Mouse (Mus musculus) limb, embryonic 15.5 days (tissue): ENCODE data around the gene Akap2. TPM values are rescaled to one million over a fixed set of nuclear protein-coding genes. Genes with fewer than 3 reads are reported as not detected.

ENCODE experiments used
- ATAC-seq: fragments of 200-750 bp; cut with Nextera tagmentation; 2 replicates; pipeline ENCODE4 v1.8.0; 2017; ENCODE audit warnings: low read depth, moderate TSS enrichment; ENCODE audit not compliant: insufficient number of reproducible peaks, low FRiP score, low TSS enrichment
- H3K27ac ChIP-seq: fragments of 300-500 bp; sonication (generic); 2 replicates; pipeline ENCODE4 v1.5.1; 2015; ENCODE audit warnings: moderate library complexity, mild to moderate bottlenecking, inconsistent platforms
- H3K27me3 ChIP-seq: fragments of 300-500 bp; sonication (generic); 2 replicates; pipeline ENCODE4 v1.6.1; 2015; ENCODE audit warnings: inconsistent platforms
- H3K36me3 ChIP-seq: fragments of 300-500 bp; sonication (generic); 2 replicates; pipeline ENCODE4 v1.6.1; 2015; ENCODE audit warnings: inconsistent platforms
- H3K4me1 ChIP-seq: fragments of 300-500 bp; sonication (generic); 2 replicates; pipeline ENCODE4 v1.6.1; 2015; ENCODE audit warnings: inconsistent platforms
- H3K4me2 ChIP-seq: fragments of 300-500 bp; sonication (generic); 2 replicates; pipeline ENCODE4 v1.6.1; 2015; ENCODE audit warnings: mild to moderate bottlenecking, inconsistent platforms
- H3K4me3 ChIP-seq: fragments of 300-500 bp; sonication (generic); 2 replicates; pipeline ENCODE4 v1.5.1; 2015; ENCODE audit warnings: mild to moderate bottlenecking, inconsistent platforms
- H3K9ac ChIP-seq: fragments of 300-500 bp; sonication (generic); 2 replicates; pipeline ENCODE4 v1.6.1; 2015; ENCODE audit warnings: inconsistent platforms
- H3K9me3 ChIP-seq: fragments of 300-500 bp; sonication (generic); 2 replicates; pipeline ENCODE4 v1.6.1; 2016; ENCODE audit warnings: inconsistent platforms
- WGBS: fragments of 180-500 bp; shearing (Covaris S2); methylation state at CpG from one replicate; pipeline ENCODE4 v1.1.7; 2015; 5-methylcytosine and 5-hydroxymethylcytosine counted together
- polyA plus RNA-seq: library from polyadenylated mRNA; unstranded; fragments of >200 nt; fragmentation: Nextera tagmentation; extraction: Ambion mirVana; gene quantifications from 2 replicates; pipeline ENCODE4 v1.2.1, GENCODE M21; 2015

The Akap2 gene
- polyA plus RNA-seq, 1 experiment from 2014 or later = 25.2 TPM

DNA sequence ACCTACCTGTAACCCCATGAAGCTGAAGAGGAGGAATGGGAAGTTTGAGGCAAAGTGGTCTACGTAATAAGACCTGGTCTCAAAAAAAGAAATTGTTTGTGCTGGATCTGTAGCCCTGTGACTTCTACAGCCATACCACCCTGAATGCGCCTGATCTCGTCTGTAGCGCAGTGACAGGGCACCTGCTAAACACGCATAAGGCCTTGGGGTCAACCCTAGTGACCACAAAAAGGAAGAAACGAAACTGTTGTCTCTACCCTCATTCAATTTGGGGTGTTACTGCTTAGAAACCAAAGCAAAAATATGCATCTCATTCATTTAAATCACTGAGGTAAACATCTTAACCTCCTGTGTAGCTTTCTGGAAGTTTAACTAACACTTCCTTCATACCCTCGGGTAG is 12.9 kb upstream of the Akap2 start:
- Histone ChIP-seq H3K4me2 (no peak overlapping the region), H3K27ac (no peak overlapping the region), H3K27me3 (no peaks in the 10 kb centered on the region), H3K4me1 (peaks cover 6% of the 10 kb centered on the region; the same call in 1 of the 2 replicates), H3K36me3 (peaks cover 4% of the 10 kb centered on the region), H3K9me3 (no peaks in the 10 kb centered on the region), H3K9ac (no peak overlapping the region), H3K4me3 (no peak overlapping the region)
- no peak for ATAC-seq
- 93% methylated on average over 7 of the region's 7 CpGs for WGBS

DNA sequence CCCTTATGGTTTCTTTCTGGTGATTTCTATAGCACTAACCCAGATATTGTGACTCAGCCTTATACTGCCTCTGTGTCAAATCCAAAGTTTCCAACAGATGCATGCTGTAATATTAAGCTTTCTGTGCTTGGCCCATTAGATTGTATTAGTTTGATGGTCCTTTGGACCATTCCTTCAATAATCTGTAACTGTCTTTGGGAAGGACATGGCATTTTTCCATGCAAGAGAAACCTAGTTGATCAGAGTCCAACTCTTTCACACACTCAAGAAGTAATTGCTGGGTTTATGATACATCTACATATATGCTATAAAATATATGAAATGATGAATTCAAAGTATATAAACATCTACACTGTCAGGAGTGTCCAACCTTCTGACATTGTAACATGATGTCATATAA is 1.6 kb upstream of the Akap2 start:
- peaks cover 15% of the 10 kb centered on the region for H3K4me1 ChIP-seq
- ATAC-seq = no peak
- H3K27me3 ChIP-seq = no peaks in the 10 kb centered on the region
- H3K9me3 ChIP-seq = no peaks in the 10 kb centered on the region
- no peak overlapping the region for H3K9ac ChIP-seq
- H3K27ac ChIP-seq = no peak overlapping the region
- no peak overlapping the region for H3K4me2 ChIP-seq
- 0 out of 2 replicates have a peak, but pooled peaks cover 2% of the 10 kb centered on the region for H3K36me3 ChIP-seq
- H3K4me3 ChIP-seq = no peak overlapping the region

DNA sequence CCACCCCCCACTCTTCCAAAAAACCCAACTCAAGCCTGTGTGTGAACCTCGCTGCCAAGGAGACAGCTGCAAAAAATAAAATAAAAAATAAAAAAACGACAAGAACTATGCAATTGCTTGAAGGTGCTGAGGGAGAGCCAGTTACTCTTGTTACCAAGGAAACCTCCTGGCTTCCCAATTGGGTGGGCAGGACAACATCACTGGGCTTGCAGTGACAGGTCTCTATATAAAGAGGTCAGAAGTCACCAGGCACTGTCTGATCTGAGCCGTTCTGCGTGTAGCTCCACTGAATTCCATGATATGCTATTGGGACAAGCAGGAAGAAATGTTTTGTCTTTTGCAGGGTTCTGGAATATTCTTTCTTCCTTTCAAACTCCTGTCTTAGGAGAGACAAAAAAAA is 722 bp upstream of the Akap2 start:
- Histone ChIP-seq H3K9ac (no peak overlapping the region), H3K4me2 (no peak overlapping the region), H3K36me3 (no peaks in the 10 kb centered on the region), H3K9me3 (no peaks in the 10 kb centered on the region), H3K27ac (no peak overlapping the region), H3K27me3 (no peaks in the 10 kb centered on the region), H3K4me3 (no peak overlapping the region), H3K4me1 (peaks cover 18% of the 10 kb centered on the region)
- 27% methylated on average over 4 of the region's 4 CpGs for WGBS
- ATAC-seq = no peak

DNA sequence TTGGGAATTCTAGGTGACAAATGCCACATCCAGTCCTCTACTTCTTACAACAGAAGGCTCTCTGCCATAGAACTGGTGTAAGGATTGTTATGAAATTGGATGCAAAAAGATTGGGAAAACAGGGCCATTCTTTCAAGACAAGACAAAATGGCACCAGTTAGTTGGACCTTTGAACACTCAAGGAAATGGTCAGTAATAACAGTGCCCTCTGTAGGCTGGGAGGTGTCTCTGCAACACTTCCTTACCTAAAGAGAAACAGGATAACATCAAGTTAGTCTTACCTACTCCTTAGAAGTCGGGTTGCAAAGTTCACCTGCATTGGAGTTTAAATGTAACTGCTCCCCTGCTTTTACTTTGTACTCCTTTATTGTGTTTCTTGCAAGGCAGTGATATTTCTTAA is 1.9 kb downstream of the Akap2 start:
- ATAC-seq = no peak
- no peak overlapping the region for H3K27ac ChIP-seq
- H3K4me2 ChIP-seq = no peak overlapping the region
- H3K4me3 ChIP-seq = no peak overlapping the region
- H3K9ac ChIP-seq = no peak overlapping the region
- H3K4me1 ChIP-seq = peaks cover 14% of the 10 kb centered on the region
- no peaks in the 10 kb centered on the region for H3K27me3 ChIP-seq
- H3K9me3 ChIP-seq = no peaks in the 10 kb centered on the region
- H3K36me3 ChIP-seq = no peaks in the 10 kb centered on the region
- WGBS = 87% methylated on average over 1 of the region's 1 CpGs

DNA sequence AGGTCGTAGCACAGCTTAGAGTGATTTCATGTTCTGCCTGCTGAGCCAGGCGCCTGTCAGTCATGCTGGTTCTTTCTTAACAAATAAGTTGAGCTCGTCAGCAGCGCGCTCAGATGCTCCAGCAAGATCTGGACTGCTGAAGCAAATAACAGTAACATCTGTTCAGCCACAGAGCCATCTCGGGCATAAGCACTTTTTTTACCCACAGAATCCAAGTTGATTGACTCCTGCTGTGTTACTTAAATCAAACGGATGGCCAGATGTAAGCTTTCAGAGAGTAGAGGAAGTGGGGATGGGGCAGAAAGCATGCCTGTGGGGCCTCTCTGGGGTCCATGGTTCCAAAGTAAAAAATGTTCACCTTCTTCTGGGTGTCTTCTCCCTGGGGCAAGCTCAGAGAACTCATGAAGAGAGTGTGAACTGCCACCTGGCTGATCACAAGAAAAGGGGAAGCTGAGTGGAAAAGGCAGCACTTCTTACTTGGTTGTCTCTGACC is 3.5 kb downstream of the Akap2 start:
- H3K4me2 ChIP-seq = no peak overlapping the region
- 0 out of 2 replicates have a peak overlapping the region, but pooled peaks have one; percentile 43 for H3K27ac ChIP-seq
- no peaks in the 10 kb centered on the region for H3K36me3 ChIP-seq
- no peaks in the 10 kb centered on the region for H3K9me3 ChIP-seq
- no peaks in the 10 kb centered on the region for H3K27me3 ChIP-seq
- peaks cover 10% of the 10 kb centered on the region for H3K4me1 ChIP-seq
- H3K4me3 ChIP-seq = no peak overlapping the region
- ATAC-seq = no peak
- WGBS = 18% methylated on average over 7 of the region's 7 CpGs
- no peak overlapping the region for H3K9ac ChIP-seq

DNA sequence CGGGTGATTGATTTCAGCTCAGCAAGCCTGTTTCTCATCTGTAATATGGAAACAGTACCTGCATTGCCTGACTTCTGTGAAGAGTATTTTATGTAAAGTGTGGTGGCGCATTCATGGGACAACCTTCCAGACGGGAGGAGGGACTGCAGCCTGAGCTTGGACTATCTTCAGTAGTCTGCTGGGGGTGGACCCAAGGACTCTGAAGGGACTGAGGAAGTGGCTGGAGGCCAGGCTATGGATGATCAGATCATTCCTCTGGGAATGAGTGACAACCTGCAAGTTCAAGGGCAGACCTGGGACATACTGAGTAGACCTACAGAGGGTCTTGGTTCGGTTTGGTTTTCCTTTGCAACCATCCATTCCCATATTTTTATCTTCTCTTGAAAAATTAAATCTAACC is 4.8 kb downstream of the Akap2 start:
- Histone ChIP-seq H3K4me3 (no peak overlapping the region), H3K4me2 (no peak overlapping the region), H3K27me3 (no peaks in the 10 kb centered on the region), H3K27ac (no peak overlapping the region), H3K36me3 (no peaks in the 10 kb centered on the region), H3K4me1 (peaks cover 7% of the 10 kb centered on the region), H3K9me3 (no peaks in the 10 kb centered on the region), H3K9ac (no peak overlapping the region)
- 75% methylated on average over 4 of the region's 4 CpGs for WGBS
- ATAC-seq = no peak

DNA sequence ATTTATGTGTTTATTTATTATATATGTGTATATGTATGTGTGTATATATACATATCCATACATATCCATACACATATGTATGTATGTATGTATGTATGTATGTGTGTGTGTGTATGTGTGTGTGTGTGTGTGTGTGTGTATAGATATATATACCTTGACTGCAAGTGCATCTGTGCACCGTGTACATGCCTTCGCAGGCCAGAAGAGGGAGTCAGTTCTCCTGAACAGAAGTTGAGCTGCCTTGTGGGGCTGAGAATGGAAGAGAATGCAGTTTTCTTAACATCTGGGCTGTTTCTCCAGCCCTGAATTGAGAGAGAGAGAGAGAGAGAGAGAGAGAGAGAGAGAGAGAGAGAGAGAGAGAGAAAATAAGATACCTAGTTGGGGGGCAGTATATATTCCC is 6.2 kb downstream of the Akap2 start:
- Histone ChIP-seq H3K4me1 (peaks cover 7% of the 10 kb centered on the region), H3K27ac (no peak overlapping the region), H3K9me3 (no peaks in the 10 kb centered on the region), H3K4me2 (no peak overlapping the region), H3K36me3 (no peaks in the 10 kb centered on the region), H3K4me3 (no peak overlapping the region), H3K27me3 (no peaks in the 10 kb centered on the region), H3K9ac (no peak overlapping the region)
- no peak for ATAC-seq
- WGBS = 68% methylated on average over 2 of the region's 2 CpGs

DNA sequence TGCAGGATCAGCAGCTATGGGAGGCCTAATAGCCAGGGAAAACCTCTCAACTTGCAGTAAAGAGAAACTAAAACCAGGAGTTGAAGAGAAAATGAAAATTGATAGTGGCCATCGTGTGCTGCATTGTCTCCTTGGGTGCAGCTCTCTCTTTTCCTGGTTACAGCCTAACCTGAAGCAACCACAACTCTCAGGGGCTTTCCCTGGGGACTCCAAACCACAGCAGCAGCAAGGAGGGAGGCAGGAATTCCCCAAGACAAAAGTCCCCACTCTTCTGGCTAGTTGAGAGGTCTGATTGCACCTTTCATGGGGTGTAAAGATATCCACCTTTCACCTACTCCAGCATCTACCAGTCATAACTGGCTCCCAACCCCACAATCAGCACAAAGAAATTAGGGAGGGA is 8.1 kb downstream of the Akap2 start:
- Histone ChIP-seq H3K4me2 (no peak overlapping the region), H3K36me3 (no peaks in the 10 kb centered on the region), H3K4me3 (no peak overlapping the region), H3K27ac (no peak overlapping the region), H3K27me3 (no peaks in the 10 kb centered on the region), H3K9ac (no peak overlapping the region), H3K9me3 (no peaks in the 10 kb centered on the region), H3K4me1 (peaks cover 6% of the 10 kb centered on the region)
- no peak for ATAC-seq
- WGBS = 86% methylated on average over 1 of the region's 1 CpGs

DNA sequence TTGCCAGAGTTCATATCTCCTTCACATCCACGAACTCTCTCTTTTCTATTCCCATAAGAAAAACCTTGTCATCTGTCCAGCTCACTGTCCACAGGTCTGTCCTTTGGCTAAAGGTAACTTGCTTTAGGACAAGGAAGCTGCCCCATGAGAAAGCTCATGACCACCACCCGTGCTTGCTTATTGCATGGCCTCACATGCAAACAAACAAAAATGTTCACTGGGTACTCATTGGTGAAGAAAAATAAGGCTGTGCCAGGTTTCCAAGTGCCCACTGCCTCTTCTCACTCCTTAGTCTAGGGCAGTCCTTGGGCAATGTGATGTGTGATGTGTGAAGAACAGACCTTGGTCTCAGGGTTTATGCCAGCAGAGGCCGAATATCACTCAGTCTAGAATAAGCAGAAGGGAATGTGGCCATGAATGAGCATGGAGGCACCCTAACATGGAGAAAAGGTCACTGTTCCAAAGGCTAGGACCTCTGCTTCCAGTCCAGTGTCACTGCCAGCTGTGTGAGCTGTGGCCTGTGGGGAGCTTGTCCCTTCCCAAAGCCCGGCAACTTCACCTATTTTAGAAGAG is 11.2 kb downstream of the Akap2 start:
- 83% methylated on average over 4 of the region's 4 CpGs for WGBS
- Histone ChIP-seq H3K4me1 (no peaks in the 10 kb centered on the region), H3K9me3 (no peaks in the 10 kb centered on the region), H3K9ac (no peak overlapping the region), H3K4me3 (no peak overlapping the region), H3K36me3 (no peaks in the 10 kb centered on the region), H3K4me2 (no peak overlapping the region), H3K27me3 (no peaks in the 10 kb centered on the region), H3K27ac (no peak overlapping the region)
- no peak for ATAC-seq

DNA sequence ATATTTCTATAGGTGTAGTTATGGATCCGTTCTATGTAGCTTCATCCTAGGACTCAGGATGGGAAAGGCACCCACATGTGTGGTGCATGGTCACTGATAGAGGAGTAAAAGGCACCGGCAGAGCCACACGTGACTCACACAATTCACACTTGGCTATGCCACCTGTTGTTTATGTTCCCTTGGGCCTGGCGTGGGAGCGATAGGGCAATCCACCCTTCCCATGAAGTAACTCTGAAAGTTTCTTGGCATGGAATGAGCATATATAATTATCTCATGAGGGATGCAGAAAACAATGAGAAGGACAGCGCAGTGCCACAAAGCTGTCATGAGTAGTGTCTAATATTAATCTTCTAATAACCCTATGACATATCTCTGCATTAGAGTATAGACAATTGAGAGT is 12.6 kb downstream of the Akap2 start:
- 88% methylated on average over 6 of the region's 6 CpGs for WGBS
- Histone ChIP-seq H3K27me3 (no peaks in the 10 kb centered on the region), H3K27ac (no peak overlapping the region), H3K9me3 (no peaks in the 10 kb centered on the region), H3K4me1 (no peaks in the 10 kb centered on the region), H3K36me3 (no peaks in the 10 kb centered on the region), H3K4me2 (no peak overlapping the region), H3K4me3 (no peak overlapping the region), H3K9ac (no peak overlapping the region)
- ATAC-seq = no peak

DNA sequence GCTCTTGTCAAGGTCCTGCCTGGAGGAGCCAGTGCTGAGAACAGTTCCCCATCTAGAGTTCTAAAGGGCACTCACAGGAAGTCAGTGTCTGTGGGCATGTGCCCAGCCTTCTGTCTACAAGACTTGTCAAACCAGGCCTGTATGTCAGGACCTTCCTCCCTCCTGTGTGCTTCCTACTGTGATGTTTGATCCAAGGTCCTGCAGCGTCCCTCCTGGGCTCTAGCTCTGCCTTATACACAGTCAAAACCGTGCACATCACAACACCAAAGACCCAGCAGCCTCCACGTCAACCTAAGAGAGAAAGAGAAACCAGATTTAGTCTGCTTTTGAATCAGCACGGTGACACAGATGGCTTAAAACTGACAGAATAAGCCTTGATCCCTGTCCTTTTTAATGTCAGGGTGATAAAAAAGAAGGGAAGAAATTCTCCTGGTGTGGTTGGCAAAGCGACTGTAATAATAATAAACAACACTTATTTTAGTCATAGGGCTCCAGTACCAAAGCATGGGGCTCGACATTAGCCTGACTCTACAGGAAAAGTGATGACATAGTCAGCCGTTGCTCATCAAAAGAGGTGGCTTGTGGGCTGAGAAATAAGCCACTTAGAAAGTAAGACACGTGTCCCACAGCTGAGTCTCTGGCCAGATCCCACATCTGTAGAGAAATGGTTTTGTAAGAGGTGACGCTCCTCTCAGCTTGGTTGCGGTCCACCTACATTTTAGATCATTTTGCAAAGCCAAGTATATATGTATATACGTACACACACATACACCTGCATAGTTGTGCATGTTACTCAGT is 13.5 kb downstream of the Akap2 start:
- H3K4me1 ChIP-seq = no peaks in the 10 kb centered on the region; the same call in 1 of the 2 replicates
- 81% methylated on average over 11 of the region's 11 CpGs for WGBS
- ATAC-seq = no peak
- H3K9me3 ChIP-seq = no peaks in the 10 kb centered on the region
- H3K4me2 ChIP-seq = no peak overlapping the region
- no peaks in the 10 kb centered on the region for H3K27me3 ChIP-seq
- no peak overlapping the region for H3K4me3 ChIP-seq
- no peak overlapping the region for H3K9ac ChIP-seq
- no peaks in the 10 kb centered on the region for H3K36me3 ChIP-seq
- H3K27ac ChIP-seq = no peak overlapping the region

DNA sequence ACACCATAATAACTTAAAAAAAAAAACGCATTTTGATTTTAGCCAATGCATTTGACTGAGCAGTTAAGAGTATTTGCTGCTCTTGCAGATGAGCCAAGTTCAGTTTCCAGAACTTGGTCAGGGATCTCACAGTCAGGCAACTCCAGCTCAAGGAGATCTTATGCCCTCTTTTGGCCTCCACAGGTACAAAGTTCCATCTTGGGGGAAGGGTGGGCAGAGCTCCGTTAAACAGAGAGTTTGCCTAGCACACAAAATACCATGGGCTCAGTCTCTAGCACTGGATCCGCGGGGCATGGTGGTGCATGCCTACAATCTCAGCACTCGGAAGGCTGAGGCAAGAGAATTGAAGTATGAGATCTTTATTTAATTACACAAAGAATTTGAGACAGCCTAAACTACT is 14.9 kb downstream of the Akap2 start:
- H3K27me3 ChIP-seq = no peaks in the 10 kb centered on the region
- H3K27ac ChIP-seq = no peak overlapping the region
- no peak overlapping the region for H3K4me3 ChIP-seq
- H3K9me3 ChIP-seq = no peaks in the 10 kb centered on the region
- no peaks in the 10 kb centered on the region; the same call in 1 of the 2 replicates for H3K4me1 ChIP-seq
- H3K4me2 ChIP-seq = no peak overlapping the region
- no peak for ATAC-seq
- WGBS = 86% methylated on average over 5 of the region's 5 CpGs
- no peaks in the 10 kb centered on the region for H3K36me3 ChIP-seq
- no peak overlapping the region for H3K9ac ChIP-seq
